Mouse (Mus musculus) left cerebral cortex, adult 2 months (tissue): ENCODE data around the gene Musk. TPM values are rescaled to one million over a fixed set of nuclear protein-coding genes. Genes with fewer than 3 reads are reported as not detected.

Source experiments
- DNase-seq, 2 experiments: peaks; one replicate each; pipeline ENCODE4 v3.0.0; 2021 to 2022; ENCODE audit warnings: low spot score in 2 of 2, mixed read lengths in 1 of 2; ENCODE audit errors: extremely low spot score in 1 of 2
- H3K27ac ChIP-seq: fragments of 200-600 bp; 2 replicates; pipeline ENCODE4 v1.8.1; 2022
- H3K4me3 ChIP-seq: fragments of 200-600 bp; 2 replicates; pipeline ENCODE4 v1.8.1; 2022
- CTCF ChIP-seq: fragments of 200-600 bp; IDR thresholded peaks from 2 replicates; pipeline ENCODE4 v1.8.1; 2022; ENCODE audit warnings: antibody characterized with exemption, mild to moderate bottlenecking, moderate library complexity
- intact Hi-C: fragments of 180-260 bp; cut with DNase I; formaldehyde crosslinking; loops from one replicate; pipeline ENCODE4 v1.15.1; 2025
- total RNA-seq, 2 experiments: library from RNA; stranded (reverse); gene quantifications; 2 replicates each; pipeline ENCODE4 v1.2.3; 2021

The Musk gene
- total RNA-seq, 2 experiments from 2014 or later, result 1.5 to 1.7 TPM

GRCm38 (mm10) chr4:58371106-58371505, 85.3 kb downstream of the Musk start:
- intact Hi-C loops, result no loop called here
- TF ChIP-seq CTCF, result no peak
- no peak overlapping the region for H3K27ac ChIP-seq
- no peak overlapping the region for H3K4me3 ChIP-seq
- no peak for DNase-seq

GRCm38 (mm10) chr4:58373599-58373998, 87.8 kb downstream of the Musk start:
- TF ChIP-seq CTCF, result no peak
- intact Hi-C loops, result no loop called here
- no peak for DNase-seq
- Histone ChIP-seq H3K4me3 (no peak overlapping the region), H3K27ac (no peak overlapping the region)

GRCm38 (mm10) chr4:58374141-58374870, 88.5 kb downstream of the Musk start:
- TF ChIP-seq CTCF, result no peak
- intact Hi-C loops, result loop anchor here (2.0 kb wide), 1 partner anchor 28 kb away; no protein-coding TSS in a partner anchor
- DNase-seq, result peak; percentile 16 to 57
- no peak overlapping the region for H3K4me3 ChIP-seq
- H3K27ac ChIP-seq, result no peak overlapping the region

- Histone ChIP-seq H3K27ac (no peak overlapping the region), H3K4me3 (no peak overlapping the region)
- intact Hi-C loops, result no loop called here
- TF ChIP-seq CTCF, result no peak
- no peak for DNase-seq
These were observed 93.4 kb downstream of the Musk start for GRCm38 (mm10) chr4:58379186-58379585.

GRCm38 (mm10) chr4:58400861-58401341, 115.1 kb downstream of the Musk start:
- peak overlapping the region; percentile 78 for H3K27ac ChIP-seq
- peak; percentile 67 to 78 for DNase-seq
- no peak for TF ChIP-seq CTCF
- intact Hi-C loops, result loop anchor here (1.0 to 5.0 kb wide), 4 partner anchors 61 to 241 kb away; no protein-coding TSS in a partner anchor
- H3K4me3 ChIP-seq, result no peak overlapping the region

- DNase-seq, result peak; percentile 33 to 46
- H3K4me3 ChIP-seq, result no peak overlapping the region
- intact Hi-C loops, result loop anchor here (1.0 to 5.0 kb wide), 6 partner anchors 27 to 240 kb away; no protein-coding TSS in a partner anchor
- no peak for TF ChIP-seq CTCF
- peak overlapping the region; percentile 89 for H3K27ac ChIP-seq
These were observed 116.3 kb downstream of the Musk start for GRCm38 (mm10) chr4:58401973-58402501.

- intact Hi-C loops, result no loop called here
- DNase-seq, result no peak
- Histone ChIP-seq H3K27ac (no peak overlapping the region), H3K4me3 (no peak overlapping the region)
- no peak; the same call in 1 of the 2 replicates for TF ChIP-seq CTCF
These were observed 127.7 kb downstream of the Musk start for GRCm38 (mm10) chr4:58413188-58414185.

- H3K27ac ChIP-seq, result no peak overlapping the region
- DNase-seq, result no peak
- TF ChIP-seq CTCF, result peak; percentile 1; the same call in 1 of the 2 replicates
- no peak overlapping the region for H3K4me3 ChIP-seq
- intact Hi-C loops, result no loop called here
These were observed 129.8 kb downstream of the Musk start for GRCm38 (mm10) chr4:58415537-58415936.

- no peak for DNase-seq
- no peak for TF ChIP-seq CTCF
- Histone ChIP-seq H3K4me3 (no peak overlapping the region), H3K27ac (no peak overlapping the region)
- intact Hi-C loops, result no loop called here
These were observed 131.6 kb downstream of the Musk start for GRCm38 (mm10) chr4:58417319-58417718.

- Histone ChIP-seq H3K27ac (no peak overlapping the region), H3K4me3 (no peak overlapping the region)
- intact Hi-C loops, result loop anchor here (1.0 kb wide), 1 partner anchor 330 kb away; no protein-coding TSS in a partner anchor
- TF ChIP-seq CTCF, result peak; percentile 60
- no peak for DNase-seq
These were observed 133.5 kb downstream of the Musk start for GRCm38 (mm10) chr4:58419225-58419624.

GRCm38 (mm10) chr4:58423276-58423930, 137.6 kb downstream of the Musk start:
- Histone ChIP-seq H3K4me3 (no peak overlapping the region), H3K27ac (no peak overlapping the region)
- no peak for TF ChIP-seq CTCF
- DNase-seq, result no peak
- intact Hi-C loops, result loop anchor here (5.0 kb wide), 1 partner anchor 129 kb away; the partner anchor contains the start of gene Lpar1

Other genes starting within 250 kb of the Musk start
- 1 to 10 TPM in 1 of 2 experiments, under 1 TPM in 1; 0.77 to 1.0 TPM for gene Svep1, start 79.1 kb upstream of the Musk start, total RNA-seq